Mouse (Mus musculus) limb, embryonic 10.5 days (tissue): Measurements from ENCODE around the gene Olfr46. TPM values are rescaled to one million over a fixed set of nuclear protein-coding genes. Genes with fewer than 3 reads are reported as not detected.
"Not testable (repeated sequence)": the region's sequence is repeated elsewhere in the genome, so short reads cannot be mapped to it uniquely, and the experiment has no call there.

Source experiments
- DNase-seq: peaks from one replicate; pipeline ENCODE4 v3.0.0-alpha.2; 2017; ENCODE audit warnings: low spot score
- H3K27ac ChIP-seq: fragments of 300-500 bp; sonication (generic); 2 replicates; pipeline ENCODE4 v1.5.1; 2016; ENCODE audit warnings: mild to moderate bottlenecking
- H3K27me3 ChIP-seq: fragments of 300-500 bp; sonication (generic); 2 replicates; pipeline ENCODE4 v1.6.1; 2016; ENCODE audit warnings: low read depth, mild to moderate bottlenecking; ENCODE audit not compliant: poor library complexity, severe bottlenecking
- H3K36me3 ChIP-seq: fragments of 300-500 bp; sonication (generic); 2 replicates; pipeline ENCODE4 v1.6.1; 2016; ENCODE audit warnings: mild to moderate bottlenecking, moderate library complexity
- H3K4me1 ChIP-seq: fragments of 300-500 bp; sonication (generic); 2 replicates; pipeline ENCODE4 v1.6.1; 2016
- H3K4me3 ChIP-seq: fragments of 300-500 bp; sonication (generic); 2 replicates; pipeline ENCODE4 v1.5.1; 2016; ENCODE audit warnings: mild to moderate bottlenecking, moderate library complexity
- H3K9me3 ChIP-seq: fragments of 300-500 bp; sonication (generic); replicated peaks from 2 replicates; pipeline ENCODE4 v1.6.1; 2016; ENCODE audit warnings: mild to moderate bottlenecking
- WGBS: fragments of 180-500 bp; shearing (Covaris S2); methylation state at CpG from one replicate; pipeline ENCODE4 v1.1.7; 2016; 5-methylcytosine and 5-hydroxymethylcytosine counted together
- polyA plus RNA-seq: library from polyadenylated mRNA; unstranded; fragments of >200 nt; fragmentation: Nextera tagmentation; extraction: Ambion mirVana; gene quantifications from 2 replicates; pipeline ENCODE4 v1.2.1, GENCODE M21; 2016

The Olfr46 gene
- not detected in 2 replicates for polyA plus RNA-seq

GRCm38 (mm10) chr7:140600969-140601368 lies at the start of gene Olfr46:
Gene Olfr46 (plus strand): TSS chr7:140601269.
- 87% methylated on average over 2 of the region's 2 CpGs for WGBS
- H3K27ac ChIP-seq, DNase-seq, H3K27me3 ChIP-seq, H3K36me3 ChIP-seq, H3K9me3 ChIP-seq, H3K4me1 ChIP-seq, H3K4me3 ChIP-seq: not testable (repeated sequence)

GRCm38 (mm10) chr7:140567586-140567985 lies 33.5 kb upstream of the Olfr46 start, which contains the start of gene Olfr538:
Gene Olfr538 (plus strand): TSS chr7:140567886.
- H3K36me3 ChIP-seq: no peaks in the 10 kb centered on the region

GRCm38 (mm10) chr7:140628670-140629069 lies 27.6 kb downstream of the Olfr46 start, which contains the start of gene Olfr61:
Gene Olfr61 (plus strand): TSS chr7:140628970.
- H3K27me3 ChIP-seq, H3K36me3 ChIP-seq, DNase-seq, H3K4me1 ChIP-seq, H3K9me3 ChIP-seq, H3K27ac ChIP-seq, H3K4me3 ChIP-seq: not testable (repeated sequence)
- 92% methylated on average over 3 of the region's 3 CpGs for WGBS

More at GRCm38 (mm10) chr7:140567586-140567985, 33.5 kb upstream of the Olfr46 start, which contains the start of gene Olfr538:
- 75% methylated on average over 3 of the region's 3 CpGs for WGBS
- Histone ChIP-seq H3K27me3 (no peaks in the 10 kb centered on the region), H3K4me3 (no peak within 1 kb of the TSS), H3K4me1 (no peaks in the 10 kb centered on the region), H3K9me3 (no peaks in the 10 kb centered on the region), H3K27ac (no peak within 1 kb of the TSS)
- DNase-seq: no peak

GRCm38 (mm10) chr7:140630559-140630958 lies 29.5 kb downstream of the Olfr46 start:
- Histone ChIP-seq H3K4me3 (no peak overlapping the region), H3K4me1 (no peaks in the 10 kb centered on the region), H3K27me3 (no peaks in the 10 kb centered on the region), H3K27ac (no peak overlapping the region), H3K9me3 (no peaks in the 10 kb centered on the region), H3K36me3 (no peaks in the 10 kb centered on the region)
- WGBS: 83% methylated on average over 1 of the region's 1 CpGs
- no peak for DNase-seq

- H3K4me1 ChIP-seq: no peaks in the 10 kb centered on the region
- H3K36me3 ChIP-seq: no peaks in the 10 kb centered on the region
- H3K27ac ChIP-seq: no peak within 1 kb of the TSS
- 94% methylated on average over 1 of the region's 1 CpGs for WGBS
- H3K9me3 ChIP-seq: no peaks in the 10 kb centered on the region
- H3K27me3 ChIP-seq: no peaks in the 10 kb centered on the region
- H3K4me3 ChIP-seq: no peak within 1 kb of the TSS
- DNase-seq: no peak
Observed at GRCm38 (mm10) chr7:140646152-140646551, 45.1 kb downstream of the Olfr46 start, which contains the start of gene Olfr53. Gene Olfr53 (plus strand): TSS chr7:140646452.

GRCm38 (mm10) chr7:140659630-140660029 lies 58.6 kb downstream of the Olfr46 start, which contains the start of gene Olfr539:
Gene Olfr539 (plus strand): TSS chr7:140659930.
- no peak for DNase-seq
- 77% methylated on average over 4 of the region's 4 CpGs for WGBS
- Histone ChIP-seq H3K9me3 (no peaks in the 10 kb centered on the region), H3K27ac (no peak within 1 kb of the TSS), H3K4me3 (no peak within 1 kb of the TSS), H3K27me3 (no peaks in the 10 kb centered on the region), H3K4me1 (no peaks in the 10 kb centered on the region), H3K36me3 (no peaks in the 10 kb centered on the region)

Other genes starting within 250 kb of the Olfr46 start
- gene Olfr60, start 239.6 kb upstream of the Olfr46 start, polyA plus RNA-seq: not detected in 2 replicates
- not detected in 2 replicates for gene Olfr530, start 224.9 kb upstream of the Olfr46 start, polyA plus RNA-seq
- not detected in 2 replicates for gene Olfr531, start 198.4 kb upstream of the Olfr46 start, polyA plus RNA-seq
- not detected in 2 replicates for gene Olfr532, start 179.6 kb upstream of the Olfr46 start, polyA plus RNA-seq
- not detected in 2 replicates for gene Olfr533, start 137.9 kb upstream of the Olfr46 start, polyA plus RNA-seq
- not detected in 2 replicates for gene Olfr535, start 117.1 kb upstream of the Olfr46 start, polyA plus RNA-seq
- gene Olfr536, start 93.9 kb upstream of the Olfr46 start, polyA plus RNA-seq: not detected in 2 replicates
- not detected in 2 replicates for gene Olfr538, start 33.4 kb upstream of the Olfr46 start, polyA plus RNA-seq
- gene Olfr61, start 27.7 kb downstream of the Olfr46 start, polyA plus RNA-seq: not detected in 2 replicates
- gene Olfr53, start 45.2 kb downstream of the Olfr46 start, polyA plus RNA-seq: not detected in 2 replicates
- gene Olfr539, start 58.7 kb downstream of the Olfr46 start, polyA plus RNA-seq: not detected in 2 replicates
- gene Olfr45, start 80.7 kb downstream of the Olfr46 start, polyA plus RNA-seq: 0.03 TPM in 1 of 2 replicates, not detected in the other
- not detected in 2 replicates for gene Olfr541, start 96.0 kb downstream of the Olfr46 start, polyA plus RNA-seq
- 0.09 TPM in 2 replicates for gene Cyp2e1, start 162.5 kb downstream of the Olfr46 start, polyA plus RNA-seq
- 0.10 and 0.23 TPM in 2 replicates for gene Syce1, start 186.6 kb downstream of the Olfr46 start, polyA plus RNA-seq
- 2.1 and 2.2 TPM in 2 replicates for gene Zfp941, start 220.9 kb downstream of the Olfr46 start, polyA plus RNA-seq
- 0.75 and 0.95 TPM in 2 replicates for gene Urah, start 233.7 kb downstream of the Olfr46 start, polyA plus RNA-seq
- gene Scgb1c1, start 244.3 kb downstream of the Olfr46 start, polyA plus RNA-seq: not detected in 2 replicates
- not detected in 2 replicates for gene Odf3, start 246.5 kb downstream of the Olfr46 start, polyA plus RNA-seq